Mouse (Mus musculus): ENCODE data around the gene Dhdh.

- TF ChIP-seq CTCF (IDR thresholded peaks at IDR 0.05; ENCODE audit: borderline replicate concordance, control insufficient read depth, extremely low read depth, insufficient read depth, low read length, poor library complexity): no peak
- TF ChIP-seq POLR2A (IDR thresholded peaks at IDR 0.05; ENCODE audit: control insufficient read depth, extremely low read depth, insufficient read depth, low read length, poor library complexity): no peak
Measured at GRCm38 (mm10) chr7:45437046-45437445, 51.6 kb downstream of the Dhdh start.

Measured in thymus, adult 2 months (tissue).